Mouse (Mus musculus) adrenal gland, adult (tissue): Measurements from ENCODE around the gene Adgrl1.
A peak's percentile ranks its signal among the peaks of the same experiment; 100 is the strongest.

ENCODE experiments used
- DNase-seq, 2 experiments: peaks; one replicate each; pipeline ENCODE4 v3.0.0; 2022 to 2023; ENCODE audit warnings: low spot score in 1 of 2; ENCODE audit not compliant: inconsistent age in 2 of 2

The Adgrl1 gene

GRCm38 (mm10) chr8:83901566-83902485, 1.9 kb downstream of the Adgrl1 start:
- DNase-seq = peak in 1 of 2 experiments; percentile 44

DNA sequence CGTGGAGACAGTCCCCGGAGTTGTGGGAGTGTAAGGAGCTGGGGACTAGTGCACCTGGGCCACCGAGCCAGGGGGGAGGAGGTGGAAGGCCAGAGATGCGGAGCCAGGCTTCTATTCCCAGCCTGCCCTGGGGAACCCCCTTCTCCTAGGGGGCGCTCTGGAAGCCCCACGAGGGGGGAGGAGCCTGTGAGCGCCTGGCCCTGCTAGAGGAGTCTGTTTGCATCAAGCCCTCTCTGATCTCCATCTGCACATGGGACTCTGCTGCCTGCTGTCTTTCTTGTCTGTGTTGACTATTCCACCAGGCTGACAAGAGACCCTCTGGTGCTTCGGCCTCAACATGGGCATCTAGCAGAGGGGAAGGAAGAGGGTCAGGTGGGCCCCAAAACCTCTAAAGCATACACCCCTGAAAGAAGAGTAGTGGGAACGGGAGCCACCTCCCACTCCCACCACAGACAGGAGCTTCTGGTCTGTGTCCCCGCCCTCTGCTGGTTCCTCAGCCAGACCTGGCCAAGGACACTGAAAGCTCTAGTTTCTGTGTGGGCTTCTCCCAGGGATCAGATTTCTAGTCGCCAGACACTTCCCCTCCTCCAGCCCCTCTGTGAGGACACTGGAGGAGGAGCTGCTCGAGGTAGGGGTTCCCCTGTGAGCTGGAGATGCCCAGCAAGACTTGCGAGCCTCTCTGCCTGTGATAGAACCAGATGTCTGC, 3.2 kb downstream of the Adgrl1 start:
- DNase-seq = peak in 1 of 2 experiments; percentile 78

GRCm38 (mm10) chr8:83908583-83908982, 8.7 kb downstream of the Adgrl1 start:
- peak in 1 of 2 experiments; percentile 62 for DNase-seq

- DNase-seq = no peak
Measured at GRCm38 (mm10) chr8:83909311-83909710, 9.4 kb downstream of the Adgrl1 start.

DNA sequence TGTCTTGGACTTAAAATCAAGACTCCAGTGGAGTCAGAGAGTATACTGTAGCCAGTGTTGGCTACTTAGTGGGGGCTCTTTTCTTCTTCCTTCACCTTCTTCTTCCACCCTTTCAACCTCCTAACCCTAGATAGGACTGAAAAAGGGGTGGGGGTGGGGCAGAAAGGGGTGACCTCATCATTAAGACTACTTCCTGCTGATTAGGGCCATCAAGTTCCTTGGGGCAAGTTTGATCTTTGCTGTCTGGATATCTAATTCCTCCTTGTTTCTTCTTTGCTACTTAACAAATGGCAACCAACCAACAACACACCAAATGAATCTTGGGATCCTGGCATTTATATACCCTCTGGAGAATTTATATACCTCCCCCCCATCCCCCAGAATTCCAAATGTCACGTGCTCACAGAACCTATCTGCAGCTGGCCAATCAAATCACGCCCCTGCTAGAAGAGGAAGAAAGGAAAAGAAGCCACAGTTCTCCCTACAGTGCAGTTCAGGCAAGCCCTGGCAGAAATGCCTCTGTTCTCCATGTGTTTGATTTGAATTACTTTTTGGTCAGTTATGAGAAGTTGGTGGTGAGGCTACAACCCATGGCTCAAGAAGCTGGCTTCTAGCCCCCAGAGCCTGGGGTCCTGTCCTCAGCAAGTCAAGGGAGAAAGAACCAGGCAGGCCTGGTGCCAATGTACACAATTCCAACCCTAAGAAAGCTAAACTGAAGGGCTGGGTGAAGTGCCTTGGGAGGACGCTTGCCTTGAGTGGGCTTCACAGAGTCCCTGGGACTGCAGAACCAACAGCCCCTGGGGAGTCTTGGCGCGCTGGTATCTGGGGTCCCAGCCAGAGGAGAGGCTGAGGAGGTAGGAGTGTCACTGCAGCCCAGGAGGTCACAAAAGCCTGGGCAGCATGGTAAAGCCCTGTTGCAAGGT, 12.2 kb downstream of the Adgrl1 start:
- DNase-seq = no peak

DNA sequence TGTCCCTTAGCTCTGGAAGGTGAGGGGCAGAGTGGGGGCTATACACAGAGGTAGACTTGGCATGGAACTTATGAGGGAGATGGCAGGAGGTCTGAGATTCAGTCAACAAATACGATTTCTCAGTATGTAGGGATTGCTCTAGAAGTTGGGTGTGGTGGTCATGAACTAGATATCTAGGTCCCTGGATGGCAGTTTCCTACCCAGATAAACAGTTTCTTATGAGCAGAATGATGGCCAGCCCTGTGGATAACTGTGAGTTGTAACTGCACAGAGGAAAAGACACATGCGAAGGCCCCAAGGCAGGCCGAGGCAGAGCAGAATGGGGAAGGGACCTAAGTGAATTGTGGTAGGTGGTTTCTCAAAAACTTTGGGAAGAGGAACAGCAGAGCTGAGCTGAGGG, 14.3 kb downstream of the Adgrl1 start:
- no peak for DNase-seq

DNA sequence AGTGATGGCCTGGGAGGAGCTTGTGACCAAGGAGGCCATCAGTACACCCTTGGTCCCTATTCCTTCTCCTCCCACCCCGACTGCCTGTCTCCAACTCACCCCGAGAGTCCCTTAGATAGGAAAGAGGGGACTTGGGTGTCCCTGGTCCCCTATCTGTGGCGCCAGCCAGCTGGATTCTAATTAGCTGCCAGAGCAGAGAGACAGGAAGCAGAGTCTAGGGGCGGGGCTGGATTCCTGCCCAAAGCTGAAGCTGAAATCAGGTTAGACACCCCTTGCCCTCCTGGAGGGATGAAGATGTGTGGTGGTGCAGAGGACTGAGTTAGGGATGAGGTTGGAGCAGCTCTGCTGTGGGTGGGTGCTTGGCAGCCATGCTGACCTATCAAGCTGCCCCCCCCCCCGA, 15.0 kb downstream of the Adgrl1 start:
- DNase-seq = peak in 1 of 2 experiments; percentile 57

DNA sequence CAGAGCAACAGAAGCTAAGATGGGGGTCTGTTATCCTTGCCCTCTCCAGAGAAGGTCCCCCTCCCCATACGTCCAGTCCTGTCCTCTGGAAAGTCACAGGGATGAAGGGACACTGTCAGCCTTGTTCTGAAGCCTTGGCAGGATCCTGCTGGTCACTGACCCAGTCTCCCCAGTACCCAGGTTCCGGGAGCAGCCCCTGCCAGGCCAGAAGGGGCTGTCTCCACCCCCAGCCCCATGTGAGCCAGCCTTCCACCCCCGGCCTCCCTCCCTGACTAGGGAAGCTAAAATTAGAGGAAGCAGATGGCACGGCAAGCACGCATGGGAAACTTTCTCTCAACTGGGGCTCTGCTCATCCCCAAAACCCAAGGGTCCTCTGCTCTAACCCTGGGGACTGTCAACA, 16.1 kb downstream of the Adgrl1 start:
- DNase-seq = no peak

GRCm38 (mm10) chr8:83917566-83917965, 17.7 kb downstream of the Adgrl1 start:
- DNase-seq = peak; percentile 83 to 91

- peak; percentile 79 to 93 for DNase-seq
Measured at GRCm38 (mm10) chr8:83921558-83921957, 21.7 kb downstream of the Adgrl1 start.

DNA sequence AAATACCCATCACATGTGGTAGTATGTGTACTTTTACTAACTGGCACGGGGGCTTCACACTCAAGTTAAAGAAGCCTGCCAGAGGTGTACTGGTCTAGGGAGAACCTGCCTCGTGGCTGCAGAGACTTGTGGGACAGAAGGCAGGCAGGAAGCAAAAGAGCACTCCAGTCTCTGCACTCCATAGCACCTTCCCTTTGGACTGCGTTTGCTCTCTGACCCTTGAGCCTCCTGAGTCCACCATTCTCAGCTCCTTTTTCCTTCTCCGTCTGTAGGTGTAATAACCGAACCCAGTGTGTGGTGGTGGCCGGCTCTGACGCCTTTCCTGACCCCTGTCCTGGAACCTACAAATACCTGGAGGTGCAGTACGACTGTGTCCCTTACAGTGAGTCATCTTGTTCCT, 22.8 kb downstream of the Adgrl1 start:
- no peak for DNase-seq

DNA sequence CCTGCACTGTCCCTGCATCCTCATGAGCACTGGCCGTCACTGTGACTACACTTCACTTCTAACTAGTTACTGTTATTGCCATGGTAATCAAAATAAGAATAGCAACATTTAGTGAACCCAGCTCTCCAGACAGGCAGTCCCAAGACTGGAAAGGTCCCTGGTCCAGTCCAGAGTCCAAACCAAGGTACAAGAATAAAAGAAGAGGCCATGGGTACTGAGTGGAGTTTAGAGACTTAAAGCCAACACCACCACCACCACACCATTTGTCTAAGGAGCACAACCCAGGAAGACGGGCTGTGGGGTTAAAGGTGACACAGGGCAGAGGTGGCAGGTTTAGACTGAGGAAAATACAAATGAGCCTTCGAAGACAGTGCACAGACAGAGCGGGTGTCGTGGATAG, 24.7 kb downstream of the Adgrl1 start:
- DNase-seq = no peak

DNA sequence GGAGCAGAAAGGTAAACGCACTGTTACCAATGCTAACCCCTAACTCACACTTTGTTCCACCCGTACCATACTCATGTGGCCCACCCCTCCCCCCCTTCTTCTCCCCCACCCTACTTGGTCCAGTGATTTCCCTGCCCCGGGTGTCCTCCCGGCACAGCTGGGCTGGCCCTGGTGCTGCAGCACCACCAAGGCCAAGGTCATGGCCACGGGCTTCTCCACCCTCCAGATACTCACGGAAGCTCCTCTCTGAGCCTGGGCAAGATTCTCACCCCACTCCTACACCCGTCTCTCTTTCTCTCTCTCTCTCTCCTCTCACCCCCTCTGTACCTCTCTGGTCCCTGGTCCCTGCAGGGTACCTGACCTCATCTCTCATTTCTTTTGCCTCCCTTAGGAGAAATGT, 26.4 kb downstream of the Adgrl1 start:
- DNase-seq = peak; percentile 87 to 91

- no peak for DNase-seq
Measured at GRCm38 (mm10) chr8:83934222-83934621, 34.3 kb downstream of the Adgrl1 start.

DNA sequence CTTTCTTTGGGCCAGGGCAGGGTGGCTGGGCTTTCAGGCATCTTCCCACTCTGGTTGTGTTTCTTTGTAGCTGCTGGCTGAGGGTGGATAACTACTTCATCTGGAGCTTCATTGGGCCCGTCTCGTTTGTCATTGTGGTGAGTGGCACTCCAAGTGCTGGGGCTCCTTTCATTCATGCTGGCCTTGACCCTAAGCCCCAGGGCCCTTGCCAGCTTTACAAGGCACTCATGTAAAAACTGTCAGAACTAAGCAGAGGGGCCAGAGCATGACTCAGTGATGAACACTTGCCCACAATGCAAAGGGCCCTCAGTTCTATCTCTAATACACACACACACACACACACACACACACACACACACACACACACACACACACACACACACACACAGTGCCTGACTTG, 35.1 kb downstream of the Adgrl1 start:
- peak; percentile 59 to 64 for DNase-seq

DNA sequence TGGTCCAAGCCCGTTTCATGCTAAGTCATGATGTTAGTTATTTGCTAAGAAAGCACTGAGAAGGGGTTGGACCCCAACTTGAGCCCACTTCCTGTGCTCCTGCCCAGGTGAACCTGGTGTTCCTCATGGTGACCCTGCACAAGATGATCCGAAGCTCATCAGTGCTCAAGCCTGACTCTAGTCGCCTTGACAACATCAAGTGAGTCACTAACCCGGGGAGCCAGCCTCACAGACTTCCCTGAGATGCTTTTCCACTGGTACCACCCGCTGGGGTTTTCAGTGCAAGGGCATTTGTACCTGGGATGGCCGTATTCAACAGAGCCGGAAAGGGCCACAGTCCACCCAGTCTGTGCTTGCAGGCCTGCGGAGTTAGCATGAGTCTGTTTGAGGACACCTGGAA, 35.5 kb downstream of the Adgrl1 start:
- DNase-seq = no peak

DNA sequence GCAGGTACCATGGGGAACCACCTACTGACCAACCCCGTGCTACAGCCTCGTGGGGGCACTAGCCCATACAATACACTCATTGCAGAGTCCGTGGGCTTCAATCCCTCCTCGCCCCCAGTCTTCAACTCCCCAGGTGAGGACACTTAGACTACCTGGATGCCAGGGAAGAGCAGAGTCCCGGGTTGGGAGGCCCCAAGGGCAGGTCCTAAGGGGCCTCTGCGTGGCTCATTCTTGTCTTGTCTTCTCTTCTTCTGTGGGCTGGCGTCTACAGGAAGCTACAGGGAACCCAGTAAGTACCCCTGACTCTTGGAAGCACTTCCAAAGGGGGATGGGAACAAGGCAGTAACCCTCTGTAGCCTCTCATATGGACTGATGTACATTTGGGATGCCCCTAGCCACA, 37.7 kb downstream of the Adgrl1 start:
- DNase-seq = no peak

- DNase-seq = no peak
Measured at GRCm38 (mm10) chr8:83938330-83938729, 38.4 kb downstream of the Adgrl1 start.

DNA sequence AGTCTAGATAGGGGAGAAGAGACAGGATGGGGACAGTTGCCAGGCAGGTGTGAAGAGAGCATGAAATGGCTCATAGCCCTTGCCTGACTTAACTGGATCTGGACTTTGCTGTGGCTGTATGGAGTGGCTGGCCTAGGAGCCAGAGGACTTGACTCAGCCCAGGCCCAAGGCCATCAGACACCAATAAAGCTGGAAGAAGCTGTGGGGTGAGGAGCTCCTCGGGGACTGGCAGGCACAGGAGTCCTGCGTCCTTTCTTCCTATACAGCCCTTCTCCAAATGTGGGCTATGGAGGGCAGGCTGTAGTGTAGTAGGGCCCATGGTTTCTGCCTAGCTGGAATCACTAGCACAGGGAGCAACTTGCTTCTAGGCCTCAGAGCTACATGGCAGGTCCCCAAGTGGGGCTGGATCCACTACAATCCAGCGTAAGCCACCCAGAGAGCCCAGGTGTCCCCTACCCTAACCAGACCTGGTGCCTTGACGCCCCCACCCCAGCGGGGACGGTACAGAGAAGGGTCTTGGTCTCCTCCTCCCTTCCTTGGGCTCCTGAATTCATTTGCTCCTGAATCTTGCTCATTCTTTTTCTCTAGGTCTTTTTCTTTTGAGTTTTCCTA, 41.3 kb downstream of the Adgrl1 start:
- peak; percentile 59 to 80 for DNase-seq

DNA sequence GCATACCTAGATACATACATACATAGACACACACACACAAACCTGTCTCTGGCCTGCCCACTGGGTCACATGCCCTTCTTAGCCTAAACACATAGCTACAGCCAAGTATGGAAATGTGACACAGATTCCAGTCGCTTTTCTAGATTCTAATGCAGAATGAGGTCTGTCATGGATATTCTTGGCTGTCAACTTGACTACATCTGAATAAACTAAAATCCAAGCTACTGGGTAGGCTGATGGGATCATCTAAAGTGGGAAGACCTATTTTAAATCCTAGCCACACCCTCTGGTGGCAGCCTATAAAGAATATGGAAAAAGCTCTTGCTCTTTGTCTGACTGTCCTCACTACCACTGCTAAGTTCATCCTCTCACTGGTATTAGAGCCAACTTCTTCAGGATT, 42.5 kb downstream of the Adgrl1 start:
- DNase-seq = no peak

DNA sequence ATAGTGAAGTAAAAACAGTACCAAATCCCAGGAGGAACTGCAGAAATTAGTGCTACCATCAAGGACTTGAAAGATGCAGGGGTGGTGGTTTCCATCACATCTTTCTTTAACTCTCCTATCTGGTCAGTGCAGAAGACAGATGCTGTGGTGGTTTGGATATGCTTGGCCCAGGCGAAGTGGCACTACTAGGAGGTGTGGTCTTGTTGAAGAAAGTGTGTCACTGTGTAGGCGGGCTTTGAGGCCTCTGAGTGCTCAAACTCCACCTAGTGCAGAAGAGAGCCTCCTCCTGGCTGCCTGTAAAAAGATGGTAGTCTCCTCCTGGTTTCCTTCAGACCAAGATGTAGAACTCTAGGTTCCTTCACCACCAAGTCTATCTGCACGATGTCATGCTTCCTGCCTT, 45.6 kb downstream of the Adgrl1 start:
- DNase-seq = no peak
